Mouse (Mus musculus) heart, postnatal 0 days (tissue): ENCODE measurements around the gene Defb45.

Experiments used
- CTCF ChIP-seq: IDR thresholded peaks from 2 replicates; pipeline ENCODE4 v1.5.1; 2016; ENCODE audit warnings: antibody characterized with exemption, control low read depth, low read depth
- EP300 ChIP-seq: IDR thresholded peaks from 2 replicates; pipeline ENCODE4 v1.6.1; 2016; ENCODE audit warnings: antibody characterized with exemption, low read depth

DNA sequence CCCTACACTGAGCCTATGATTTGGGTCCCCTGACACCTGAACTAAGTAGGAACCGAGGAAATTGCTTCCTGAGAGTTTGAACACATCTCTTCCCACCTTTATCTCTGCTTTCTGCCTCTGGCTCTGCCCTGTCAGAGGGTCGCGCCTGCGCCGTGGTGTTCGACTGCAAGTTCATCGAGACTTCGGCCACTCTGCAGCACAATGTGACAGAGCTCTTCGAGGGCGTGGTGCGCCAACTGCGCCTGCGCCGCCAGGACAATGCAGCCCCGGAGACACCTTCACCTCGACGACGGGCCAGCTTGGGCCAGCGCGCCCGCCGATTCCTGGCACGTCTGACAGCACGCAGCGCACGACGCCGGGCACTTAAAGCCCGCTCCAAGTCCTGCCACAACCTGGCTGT, 35.1 kb upstream of the Defb45 start:
- TF ChIP-seq CTCF (no peak), EP300 (no peak)
